Mouse (Mus musculus): ENCODE measurements around the gene Amt. TPM values are rescaled to one million over a fixed set of nuclear protein-coding genes. Genes with fewer than 3 reads are reported as not detected.
A peak's percentile ranks its signal among the peaks of the same experiment; 100 is the strongest.

Amt gene
- polyA plus RNA-seq, 1 experiment from 2014 or later, result 50.5 TPM

DNA sequence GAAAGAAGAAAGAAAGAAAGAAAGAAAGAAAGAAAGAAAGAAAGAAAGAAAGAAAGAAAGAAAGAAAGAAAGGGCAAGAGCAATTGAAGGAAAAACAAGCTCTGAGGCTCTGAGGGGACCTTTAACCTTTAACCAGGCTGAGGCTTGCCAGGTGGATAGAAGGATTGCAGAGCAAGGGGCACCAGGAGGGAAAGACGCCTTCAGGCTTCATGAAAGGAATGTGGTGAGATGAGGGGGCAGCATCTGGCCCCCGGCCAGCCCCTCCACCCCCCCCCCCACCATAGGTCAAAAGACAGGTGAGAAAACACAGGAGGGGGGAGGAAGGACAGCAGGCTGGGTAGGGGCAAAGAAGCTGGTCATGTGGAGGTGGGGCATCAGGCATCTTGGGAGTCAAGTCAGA lies 24.7 kb upstream of the Amt start:
- WGBS, result 23% methylated on average over 2 of the region's 2 CpGs
- H3K27me3 ChIP-seq (ENCODE audit: insufficient read depth, low read length), result no peaks in the 10 kb centered on the region
- peak overlapping the region; percentile 48; the same call in 1 of the 2 replicates for H3K27ac ChIP-seq
- no peak overlapping the region for H3K4me2 ChIP-seq (ENCODE audit: low read length)
- H3K9ac ChIP-seq (ENCODE audit: low read depth, low read length), result 0 out of 2 replicates have a peak overlapping the region, but pooled peaks have one; percentile 14
- H3K4me1 ChIP-seq (replicated peaks; ENCODE audit: insufficient read depth, low read length), result peaks cover 12% of the 10 kb centered on the region
- no peaks in the 10 kb centered on the region for H3K9me3 ChIP-seq (replicated peaks; ENCODE audit: low read length)
- no peak for DNase-seq (ENCODE audit: low spot score)
- no peak overlapping the region for H3K4me3 ChIP-seq (replicated peaks; ENCODE audit: low read depth, low read length)
- no peak for ATAC-seq (replicated peaks; ENCODE audit: low FRiP score, low read depth)
- no peak for TF ChIP-seq CTCF (IDR thresholded peaks at IDR 0.05; ENCODE audit: low read depth)
- no peaks in the 10 kb centered on the region for H3K36me3 ChIP-seq (ENCODE audit: insufficient read depth, low read length)

DNA sequence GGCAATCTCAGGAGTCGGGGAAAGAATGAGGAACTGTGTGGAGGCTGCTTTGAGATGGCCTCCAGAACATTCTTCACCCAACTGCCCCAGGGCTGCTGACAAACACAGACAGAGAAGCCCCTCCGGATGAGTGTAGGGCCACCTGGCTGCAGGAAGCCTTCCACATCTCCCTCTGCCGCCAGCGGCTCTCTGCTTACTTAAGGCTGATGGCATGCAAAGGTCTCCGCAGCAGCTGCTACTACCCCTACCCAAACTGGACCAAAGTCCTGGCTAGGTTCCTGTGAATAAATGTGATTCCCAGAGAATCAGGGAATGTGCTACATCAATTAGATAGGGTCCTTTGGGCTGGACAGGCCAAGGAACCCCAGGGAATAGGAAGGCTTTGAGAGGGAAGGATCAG lies 24.0 kb upstream of the Amt start:
- no peak; the same call in 1 of the 2 replicates for TF ChIP-seq CTCF (IDR thresholded peaks at IDR 0.05; ENCODE audit: low read depth)
- DNase-seq (ENCODE audit: low spot score) (no peak), ATAC-seq (replicated peaks; ENCODE audit: low FRiP score, low read depth) (no peak)
- Histone ChIP-seq H3K9ac (ENCODE audit: low read depth, low read length) (no peak overlapping the region), H3K4me3 (replicated peaks; ENCODE audit: low read depth, low read length) (no peak overlapping the region), H3K4me2 (ENCODE audit: low read length) (no peak overlapping the region), H3K27ac (peak overlapping the region; percentile 48; the same call in 1 of the 2 replicates), H3K9me3 (replicated peaks; ENCODE audit: low read length) (no peaks in the 10 kb centered on the region), H3K27me3 (ENCODE audit: insufficient read depth, low read length) (no peaks in the 10 kb centered on the region), H3K4me1 (replicated peaks; ENCODE audit: insufficient read depth, low read length) (peaks cover 12% of the 10 kb centered on the region), H3K36me3 (ENCODE audit: insufficient read depth, low read length) (no peaks in the 10 kb centered on the region)
- 61% methylated on average over 5 of the region's 5 CpGs for WGBS

DNA sequence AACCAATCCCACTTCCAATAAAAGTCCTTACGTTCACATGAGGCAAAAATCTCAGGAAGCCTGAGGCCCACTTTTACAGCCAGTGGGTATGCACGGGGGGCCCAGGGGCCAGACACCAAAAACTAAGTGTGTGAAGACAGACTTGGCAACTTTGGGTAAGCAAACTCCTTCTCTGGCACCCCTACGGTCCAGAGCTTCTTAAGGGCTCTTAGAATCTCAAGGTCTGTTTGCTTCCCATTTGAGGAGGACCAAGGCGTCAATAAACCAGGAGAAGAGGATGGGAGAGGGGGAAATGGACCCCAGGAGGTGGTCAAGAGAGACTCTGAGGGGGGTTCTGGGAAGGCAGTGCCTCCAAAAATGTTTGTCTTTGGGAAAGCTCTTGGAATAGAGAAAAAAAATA lies 23.2 kb upstream of the Amt start:
- Histone ChIP-seq H3K4me1 (replicated peaks; ENCODE audit: insufficient read depth, low read length) (peaks cover 12% of the 10 kb centered on the region), H3K9me3 (replicated peaks; ENCODE audit: low read length) (no peaks in the 10 kb centered on the region), H3K4me2 (ENCODE audit: low read length) (no peak overlapping the region), H3K27me3 (ENCODE audit: insufficient read depth, low read length) (no peaks in the 10 kb centered on the region), H3K36me3 (ENCODE audit: insufficient read depth, low read length) (no peaks in the 10 kb centered on the region), H3K9ac (ENCODE audit: low read depth, low read length) (no peak overlapping the region), H3K4me3 (replicated peaks; ENCODE audit: low read depth, low read length) (no peak overlapping the region), H3K27ac (no peak overlapping the region)
- no peak for TF ChIP-seq CTCF (IDR thresholded peaks at IDR 0.05; ENCODE audit: low read depth)
- 80% methylated on average over 4 of the region's 4 CpGs for WGBS
- ATAC-seq (replicated peaks; ENCODE audit: low FRiP score, low read depth) (no peak), DNase-seq (ENCODE audit: low spot score) (no peak)

DNA sequence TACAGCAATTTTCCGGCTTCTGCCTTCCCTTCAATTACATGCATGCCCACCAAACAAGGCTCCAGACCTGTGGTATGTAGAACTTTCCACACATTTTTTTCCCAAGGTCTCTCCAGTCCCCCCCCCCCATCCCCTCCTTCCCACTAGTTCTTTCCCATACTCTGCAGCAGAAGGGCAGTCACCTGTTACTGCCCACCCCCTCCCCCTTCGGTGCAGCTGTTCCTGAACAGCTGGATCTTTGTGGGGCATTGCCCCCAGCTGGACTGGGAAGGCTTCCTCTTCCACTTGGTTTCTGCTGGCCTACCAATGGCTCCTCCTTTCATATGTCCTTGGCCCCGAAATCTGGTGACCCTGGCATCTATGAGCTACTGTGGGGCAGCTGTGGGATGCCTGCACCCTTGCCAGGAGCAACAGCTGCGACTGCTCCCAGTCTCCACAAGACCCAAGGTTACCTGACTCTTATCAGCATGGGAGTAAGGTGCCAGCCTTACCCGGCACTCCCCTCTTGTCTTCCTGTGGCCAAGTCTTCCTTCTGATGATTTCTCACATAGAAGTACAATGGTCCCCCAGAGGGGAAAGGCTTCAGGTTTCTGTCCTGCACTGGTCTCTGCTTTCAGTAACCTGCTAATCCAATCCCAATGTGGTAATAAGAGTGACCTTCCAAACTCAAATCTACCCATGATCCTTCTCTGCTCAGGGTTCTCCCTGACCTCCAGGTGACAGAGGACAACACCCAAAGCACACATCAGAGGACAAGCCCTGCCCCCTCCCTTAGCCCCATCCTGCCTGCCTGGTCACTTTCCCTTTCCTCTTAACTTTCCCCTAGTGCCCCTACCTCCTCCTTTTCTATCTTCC lies 21.9 kb upstream of the Amt start:
- Histone ChIP-seq H3K27me3 (ENCODE audit: insufficient read depth, low read length) (no peaks in the 10 kb centered on the region), H3K4me3 (replicated peaks; ENCODE audit: low read depth, low read length) (no peak overlapping the region), H3K9ac (ENCODE audit: low read depth, low read length) (0 out of 2 replicates have a peak overlapping the region, but pooled peaks have one; percentile 13), H3K4me2 (ENCODE audit: low read length) (no peak overlapping the region), H3K4me1 (replicated peaks; ENCODE audit: insufficient read depth, low read length) (peaks cover 12% of the 10 kb centered on the region), H3K27ac (peak overlapping the region; percentile 70), H3K36me3 (ENCODE audit: insufficient read depth, low read length) (no peaks in the 10 kb centered on the region), H3K9me3 (replicated peaks; ENCODE audit: low read length) (no peaks in the 10 kb centered on the region)
- TF ChIP-seq CTCF (IDR thresholded peaks at IDR 0.05; ENCODE audit: low read depth), result no peak
- DNase-seq (ENCODE audit: low spot score) (no peak), ATAC-seq (replicated peaks; ENCODE audit: low FRiP score, low read depth) (peak; percentile 53; the same call in 1 of the 2 replicates)
- WGBS, result 52% methylated on average over 5 of the region's 5 CpGs

DNA sequence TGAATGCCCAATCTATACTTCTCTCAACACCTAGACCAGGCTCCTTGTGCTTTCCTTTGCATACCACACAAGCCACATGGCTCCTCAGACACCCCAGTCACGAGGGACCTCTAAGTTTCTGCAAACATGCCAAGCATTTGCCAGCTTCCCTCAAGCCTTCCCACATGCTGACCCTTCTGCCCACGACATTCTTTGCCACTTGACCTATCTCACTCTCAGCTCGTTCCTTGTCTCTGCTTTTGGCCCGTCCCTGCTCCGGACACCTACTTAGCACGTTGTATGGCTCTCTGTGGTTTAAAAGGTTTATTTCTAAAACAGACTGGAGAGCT lies 21.4 kb upstream of the Amt start:
- DNase-seq (ENCODE audit: low spot score), result no peak
- 0 out of 2 replicates have a peak overlapping the region, but pooled peaks have one; percentile 13 for H3K9ac ChIP-seq (ENCODE audit: low read depth, low read length)
- 42% methylated on average over 6 of the region's 6 CpGs for WGBS

DNA sequence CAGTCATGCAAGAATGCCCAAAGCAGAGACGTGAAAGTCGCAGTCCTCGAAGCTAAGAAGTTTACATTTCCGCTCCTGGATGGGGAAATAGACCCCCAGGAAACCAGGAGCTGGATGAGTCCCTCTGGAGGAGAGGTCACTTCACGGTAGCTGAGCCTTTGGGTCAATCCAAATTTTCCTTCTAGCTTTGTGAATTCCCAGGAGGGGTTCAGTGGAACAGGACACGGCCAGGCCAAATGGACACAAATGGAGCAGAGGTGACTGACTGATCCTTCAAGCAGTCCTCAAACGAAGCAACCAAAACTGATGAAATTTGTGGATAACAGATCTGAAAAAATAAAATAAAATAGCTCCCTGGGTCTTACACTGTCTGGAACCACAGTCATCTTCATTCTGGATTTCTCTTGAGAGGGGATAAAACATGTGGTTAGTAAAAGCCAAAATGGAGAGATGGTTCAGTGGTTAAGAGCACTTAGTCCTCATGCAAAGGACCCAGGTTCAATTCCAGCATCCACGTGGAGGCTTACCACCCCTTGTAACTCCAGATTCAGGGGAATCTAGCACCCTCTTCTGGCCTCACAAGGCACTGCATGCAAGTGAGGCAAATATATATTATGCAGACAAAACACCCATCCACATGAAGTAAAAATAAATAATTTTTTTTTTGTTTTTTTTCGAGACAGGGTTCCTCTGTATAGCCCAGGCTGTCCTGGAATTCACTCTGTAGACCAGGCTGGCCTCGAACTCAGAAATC lies 17.8 kb upstream of the Amt start:
- Histone ChIP-seq H3K4me2 (ENCODE audit: low read length) (no peak overlapping the region), H3K9me3 (replicated peaks; ENCODE audit: low read length) (no peaks in the 10 kb centered on the region), H3K9ac (ENCODE audit: low read depth, low read length) (no peak overlapping the region), H3K36me3 (ENCODE audit: insufficient read depth, low read length) (no peaks in the 10 kb centered on the region), H3K4me1 (replicated peaks; ENCODE audit: insufficient read depth, low read length) (0 out of 2 replicates have a peak, but pooled peaks cover 5% of the 10 kb centered on the region), H3K4me3 (replicated peaks; ENCODE audit: low read depth, low read length) (no peak overlapping the region), H3K27me3 (ENCODE audit: insufficient read depth, low read length) (no peaks in the 10 kb centered on the region), H3K27ac (no peak overlapping the region)
- TF ChIP-seq CTCF (IDR thresholded peaks at IDR 0.05; ENCODE audit: low read depth), result peak; percentile 72
- WGBS, result 51% methylated on average over 10 of the region's 10 CpGs
- ATAC-seq (replicated peaks; ENCODE audit: low FRiP score, low read depth) (no peak), DNase-seq (ENCODE audit: low spot score) (no peak)

More for the DNA sequence above, 21.4 kb upstream of the Amt start:
- no peak for TF ChIP-seq CTCF (IDR thresholded peaks at IDR 0.05; ENCODE audit: low read depth)
- Histone ChIP-seq H3K9me3 (replicated peaks; ENCODE audit: low read length) (no peaks in the 10 kb centered on the region), H3K36me3 (ENCODE audit: insufficient read depth, low read length) (no peaks in the 10 kb centered on the region), H3K27ac (peak overlapping the region; percentile 70; the same call in 1 of the 2 replicates), H3K4me2 (ENCODE audit: low read length) (no peak overlapping the region), H3K4me3 (replicated peaks; ENCODE audit: low read depth, low read length) (no peak overlapping the region), H3K4me1 (replicated peaks; ENCODE audit: insufficient read depth, low read length) (peaks cover 12% of the 10 kb centered on the region), H3K27me3 (ENCODE audit: insufficient read depth, low read length) (no peaks in the 10 kb centered on the region)
- no peak for ATAC-seq (replicated peaks; ENCODE audit: low FRiP score, low read depth)

All from kidney, postnatal 0 days (tissue).